15 mouse cellular contexts compared by ENCODE assay signal in genomic region chr7:82204975-82205374, GRCm38 (mm10). TPM values are rescaled to one million over a fixed set of nuclear protein-coding genes. Genes with fewer than 3 reads are reported as not detected.
A peak's percentile ranks its signal among the peaks of the same experiment; 100 is the strongest.
DNase-seq lines count a peak whose midpoint lies in the region; ATAC-seq and TF ChIP-seq lines count a peak whose summit lies in the region.
"Had no signal": no experiment of that assay in that cellular context is flagged by ENCODE, and none has a peak within 500 bp of the region (broad histone marks: within the 10 kb centered on the region; RNA-seq: fewer than 3 reads in every experiment).

No protein-coding gene starts in this region.

- no peaks in the 10 kb centered on the region for H3K36me3 ChIP-seq in kidney, embryonic 14.5 days (ENCODE audit: control insufficient read depth, insufficient read depth, low read length)
- no peaks in the 10 kb centered on the region for H3K36me3 ChIP-seq in stomach, embryonic 14.5 days (ENCODE audit: control insufficient read depth, insufficient read depth, low read length)
- H3K36me3 ChIP-seq in stomach, postnatal 0 days (ENCODE audit: control insufficient read depth, insufficient read depth, low read length): no peaks in the 10 kb centered on the region
- no peaks in the 10 kb centered on the region for H3K36me3 ChIP-seq in embryonic facial prominence, embryonic 13.5 days
- H3K36me3 ChIP-seq in stomach, embryonic 15.5 days: no peaks in the 10 kb centered on the region

- DNase-seq in kidney, postnatal 10 days: no peak
- no peak for DNase-seq in stomach, postnatal 0 days (ENCODE audit: low spot score)
- no peak for DNase-seq in retina, embryonic 14.5 days (ENCODE audit: low spot score)
- DNase-seq in adrenal gland, adult 18-20 months (ENCODE audit: low spot score in 2 of 2): no peak
- DNase-seq: adrenal gland, adult 8-10 months; cerebellum, adult 11 months; cerebellum, postnatal 25 days; forebrain, postnatal 0 days; layer of hippocampus, adult 9-11 months had no signal

- no peak overlapping the region for H3K9ac ChIP-seq in kidney, embryonic 14.5 days (ENCODE audit: low read depth, low read length)
- no peak overlapping the region for H3K9ac ChIP-seq in stomach, embryonic 14.5 days (replicated peaks; ENCODE audit: low read depth, low read length)
- H3K9ac ChIP-seq in stomach, postnatal 0 days (ENCODE audit: low read length): no peak overlapping the region
- H3K9ac ChIP-seq in embryonic facial prominence, embryonic 13.5 days: no peak overlapping the region
- H3K9ac ChIP-seq in stomach, embryonic 15.5 days: no peak overlapping the region
- H3K9ac ChIP-seq: forebrain, postnatal 0 days had no signal

- no peak for ATAC-seq in kidney, embryonic 14.5 days (ENCODE audit: low FRiP score, low TSS enrichment)
- no peak for ATAC-seq in stomach, embryonic 14.5 days (ENCODE audit: insufficient number of reproducible peaks, insufficient read depth, low FRiP score, low read depth)
- ATAC-seq in stomach, postnatal 0 days (ENCODE audit: low FRiP score, low TSS enrichment): no peak
- no peak for ATAC-seq in embryonic facial prominence, embryonic 13.5 days (ENCODE audit: insufficient number of reproducible peaks, insufficient read depth, low FRiP score, low TSS enrichment, low read depth)
- ATAC-seq in stomach, embryonic 15.5 days (ENCODE audit: insufficient read depth, low FRiP score, low read depth): no peak
- ATAC-seq: forebrain, postnatal 0 days; midbrain, embryonic 16.5 days had no signal

- no peak for TF ChIP-seq CTCF in stomach, postnatal 0 days (IDR thresholded peaks at IDR 0.05; ENCODE audit: low read depth)

- WGBS in kidney, embryonic 14.5 days: 39% methylated on average over 3 of the region's 3 CpGs
- 59% methylated on average over 3 of the region's 3 CpGs for WGBS in stomach, embryonic 14.5 days
- 58% methylated on average over 3 of the region's 3 CpGs for WGBS in stomach, postnatal 0 days
- 77% methylated on average over 3 of the region's 3 CpGs for WGBS in embryonic facial prominence, embryonic 13.5 days
- 56% methylated on average over 3 of the region's 3 CpGs for WGBS in stomach, embryonic 15.5 days

- no peaks in the 10 kb centered on the region for H3K27me3 ChIP-seq in kidney, embryonic 14.5 days (ENCODE audit: control insufficient read depth, insufficient read depth, low read length)
- no peaks in the 10 kb centered on the region for H3K27me3 ChIP-seq in stomach, embryonic 14.5 days (ENCODE audit: control insufficient read depth, insufficient read depth, low read length)
- H3K27me3 ChIP-seq in stomach, postnatal 0 days (ENCODE audit: control insufficient read depth, insufficient read depth, low read length): no peaks in the 10 kb centered on the region
- H3K27me3 ChIP-seq in embryonic facial prominence, embryonic 13.5 days: no peaks in the 10 kb centered on the region
- no peaks in the 10 kb centered on the region for H3K27me3 ChIP-seq in stomach, embryonic 15.5 days (replicated peaks)

- no peak overlapping the region for H3K4me3 ChIP-seq in kidney, embryonic 14.5 days (ENCODE audit: low read length)
- H3K4me3 ChIP-seq in stomach, embryonic 14.5 days (ENCODE audit: low read depth, low read length): no peak overlapping the region
- H3K4me3 ChIP-seq in stomach, postnatal 0 days (ENCODE audit: low read depth, low read length): no peak overlapping the region
- no peak overlapping the region for H3K4me3 ChIP-seq in embryonic facial prominence, embryonic 13.5 days
- no peak overlapping the region for H3K4me3 ChIP-seq in stomach, embryonic 15.5 days (replicated peaks)

- H3K4me2 ChIP-seq in kidney, embryonic 14.5 days (replicated peaks; ENCODE audit: low read depth, low read length): no peak overlapping the region
- H3K4me2 ChIP-seq in stomach, embryonic 14.5 days (replicated peaks; ENCODE audit: low read depth, low read length): peak overlapping the region; percentile 14; the same call in 1 of the 2 replicates
- no peak overlapping the region for H3K4me2 ChIP-seq in stomach, postnatal 0 days (replicated peaks; ENCODE audit: low read depth)
- H3K4me2 ChIP-seq in embryonic facial prominence, embryonic 13.5 days: no peak overlapping the region
- peak overlapping the region; percentile 9; the same call in 1 of the 2 replicates for H3K4me2 ChIP-seq in stomach, embryonic 15.5 days

- peaks cover 19% of the 10 kb centered on the region for H3K4me1 ChIP-seq in kidney, embryonic 14.5 days (ENCODE audit: control insufficient read depth, insufficient read depth, low read length)
- peaks cover 9% of the 10 kb centered on the region; the same call in 1 of the 2 replicates for H3K4me1 ChIP-seq in stomach, embryonic 14.5 days (ENCODE audit: control insufficient read depth, insufficient read depth, low read length)
- H3K4me1 ChIP-seq in stomach, postnatal 0 days (replicated peaks; ENCODE audit: control insufficient read depth, insufficient read depth): no peaks in the 10 kb centered on the region; the same call in 1 of the 2 replicates
- peaks cover 24% of the 10 kb centered on the region for H3K4me1 ChIP-seq in embryonic facial prominence, embryonic 13.5 days
- peaks cover 12% of the 10 kb centered on the region for H3K4me1 ChIP-seq in stomach, embryonic 15.5 days

- H3K9me3 ChIP-seq in kidney, embryonic 14.5 days (ENCODE audit: control insufficient read depth, low read length): no peaks in the 10 kb centered on the region
- no peaks in the 10 kb centered on the region for H3K9me3 ChIP-seq in stomach, embryonic 14.5 days (ENCODE audit: control insufficient read depth, low read depth, low read length)
- H3K9me3 ChIP-seq in stomach, postnatal 0 days (ENCODE audit: control insufficient read depth, low read length): no peaks in the 10 kb centered on the region
- no peaks in the 10 kb centered on the region for H3K9me3 ChIP-seq in embryonic facial prominence, embryonic 13.5 days
- no peaks in the 10 kb centered on the region for H3K9me3 ChIP-seq in stomach, embryonic 15.5 days

- H3K27ac ChIP-seq in kidney, embryonic 14.5 days (ENCODE audit: low read depth, low read length): peak overlapping the region; percentile 8; the same call in 1 of the 2 replicates
- peak overlapping the region; percentile 44; the same call in 1 of the 2 replicates for H3K27ac ChIP-seq in stomach, embryonic 14.5 days (ENCODE audit: low read length)
- no peak overlapping the region for H3K27ac ChIP-seq in stomach, postnatal 0 days (replicated peaks)
- H3K27ac ChIP-seq in embryonic facial prominence, embryonic 13.5 days: 0 out of 2 replicates have a peak overlapping the region, but pooled peaks have one; percentile 64
- no peak overlapping the region for H3K27ac ChIP-seq in stomach, embryonic 15.5 days

- TF ChIP-seq EP300 in stomach, postnatal 0 days (optimal IDR thresholded peaks at IDR 0.05): no peak

RNA-seq across cellular contexts. Expression of gene Sh3gl3, which starts 31.3 kb away (rescaled TPM):
- 13.2 and 14.0 TPM in 2 replicates for polyA plus RNA-seq in kidney, embryonic 14.5 days (2014; fragmentation: Nextera tagmentation; extraction: Ambion mirVana)
- polyA plus RNA-seq in stomach, embryonic 14.5 days (2014; fragmentation: Nextera tagmentation; extraction: Ambion mirVana): 14.6 and 15.9 TPM in 2 replicates
- 4.0 and 4.9 TPM in 2 replicates for polyA plus RNA-seq in stomach, postnatal 0 days (2015; fragmentation: Nextera tagmentation; extraction: Ambion mirVana)
- 28.7 and 31.3 TPM in 2 replicates for polyA plus RNA-seq in embryonic facial prominence, embryonic 13.5 days (2015; fragmentation: Nextera tagmentation; extraction: Ambion mirVana)
- polyA plus RNA-seq in stomach, embryonic 15.5 days (2015; fragmentation: Nextera tagmentation; extraction: Ambion mirVana): 10.2 and 11.3 TPM in 2 replicates
- 1 to 10 TPM; 6.2 to 6.5 TPM for total RNA-seq in adrenal gland, adult 18-20 months (2021)
- total RNA-seq: MEL had no signal

Comparison
In these comparisons a context has a peak if more than half of its experiments do, and no peak if none do; other contexts are left out.
1. H3K27ac ChIP-seq: peak in kidney, embryonic 14.5 days (single experiment), stomach, embryonic 14.5 days (single experiment) and embryonic facial prominence, embryonic 13.5 days (single experiment); none in stomach, postnatal 0 days (single experiment) and stomach, embryonic 15.5 days (single experiment).
2. H3K4me2 ChIP-seq: peak in stomach, embryonic 14.5 days (single experiment) and stomach, embryonic 15.5 days (single experiment); none in kidney, embryonic 14.5 days (single experiment), stomach, postnatal 0 days (single experiment) and embryonic facial prominence, embryonic 13.5 days (single experiment).